Mouse (Mus musculus) liver, embryonic 14.5 days (tissue): ENCODE data around the gene Trim10.
A peak's percentile ranks its signal among the peaks of the same experiment; 100 is the strongest.

Source experiments
- CTCF ChIP-seq: IDR thresholded peaks from 2 replicates; pipeline ENCODE4 v1.5.1; 2016; ENCODE audit warnings: antibody characterized with exemption, low read depth, control low read depth
- EP300 ChIP-seq: IDR thresholded peaks from 2 replicates; pipeline ENCODE4 v1.6.1; 2016; ENCODE audit warnings: antibody characterized with exemption, low read depth

DNA sequence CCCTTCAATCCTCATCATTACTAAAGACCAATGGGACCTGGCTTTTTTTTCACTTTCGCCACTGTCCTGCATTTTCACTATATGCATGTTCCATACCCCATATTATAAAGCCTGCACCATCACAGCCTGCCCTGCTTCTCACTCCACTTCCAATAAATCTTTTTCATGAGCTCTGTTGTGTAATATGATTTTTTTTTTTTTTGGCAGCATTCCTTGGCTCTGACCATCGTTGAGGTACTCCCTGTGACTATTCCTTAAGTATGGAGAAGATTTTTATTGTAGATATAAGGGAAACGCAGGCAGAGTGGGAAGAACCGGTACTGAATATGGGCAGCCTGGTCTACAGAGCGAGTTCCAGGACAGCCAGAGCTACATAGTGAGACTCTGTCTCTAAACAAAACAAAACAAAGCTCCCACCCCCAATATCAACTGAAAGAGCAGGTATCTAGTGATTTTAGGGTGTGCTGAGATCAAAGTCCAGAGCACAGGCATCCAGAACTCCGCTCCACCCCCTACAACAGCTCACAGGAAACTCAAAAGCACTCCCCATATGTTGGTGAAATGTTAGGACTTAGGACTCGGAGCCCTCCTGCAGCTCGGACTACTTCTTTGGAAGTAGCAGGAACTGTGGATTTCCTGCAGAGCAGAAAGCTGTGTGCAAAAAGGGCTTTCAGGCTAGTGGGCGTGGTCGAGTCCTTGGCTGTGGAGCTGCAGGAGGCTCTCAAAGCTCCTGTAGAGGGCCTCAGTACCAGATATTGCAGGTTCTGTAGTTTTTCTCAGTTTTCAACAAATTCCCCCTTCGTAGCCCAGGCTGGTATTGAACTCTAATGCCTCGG is 33.6 kb upstream of the Trim10 start:
- peak; percentile 60 for TF ChIP-seq CTCF
- TF ChIP-seq EP300: no peak
